Mouse (Mus musculus) hindbrain, embryonic 12.5 days (tissue): ENCODE data around the gene Rif1. TPM values are rescaled to one million over a fixed set of nuclear protein-coding genes. Genes with fewer than 3 reads are reported as not detected.

Experiments used
- ATAC-seq: fragments of 200-750 bp; cut with Nextera tagmentation; 2 replicates; pipeline ENCODE4 v1.8.0; 2017; ENCODE audit warnings: moderate TSS enrichment; ENCODE audit not compliant: low FRiP score
- H3K27ac ChIP-seq: fragments of 300-500 bp; sonication (generic); 2 replicates; pipeline ENCODE4 v1.5.1; 2016; ENCODE audit warnings: mild to moderate bottlenecking
- H3K27me3 ChIP-seq: fragments of 300-500 bp; sonication (generic); 2 replicates; pipeline ENCODE4 v1.6.1; 2016; ENCODE audit warnings: mild to moderate bottlenecking
- H3K36me3 ChIP-seq: fragments of 300-500 bp; sonication (generic); 2 replicates; pipeline ENCODE4 v1.6.1; 2016; ENCODE audit warnings: mild to moderate bottlenecking
- H3K4me1 ChIP-seq: fragments of 300-500 bp; sonication (generic); 2 replicates; pipeline ENCODE4 v1.6.1; 2016
- H3K4me2 ChIP-seq: fragments of 300-500 bp; sonication (generic); replicated peaks from 2 replicates; pipeline ENCODE4 v1.6.1; 2016; ENCODE audit warnings: mild to moderate bottlenecking
- H3K4me3 ChIP-seq: fragments of 300-500 bp; sonication (generic); 2 replicates; pipeline ENCODE4 v1.5.1; 2016; ENCODE audit warnings: mild to moderate bottlenecking
- H3K9ac ChIP-seq: fragments of 300-500 bp; sonication (generic); 2 replicates; pipeline ENCODE4 v1.6.1; 2016; ENCODE audit warnings: mild to moderate bottlenecking, moderate library complexity
- H3K9me3 ChIP-seq: fragments of 300-500 bp; sonication (generic); replicated peaks from 2 replicates; pipeline ENCODE4 v1.6.1; 2016; ENCODE audit warnings: mild to moderate bottlenecking
- WGBS: fragments of 180-500 bp; shearing (Covaris S2); methylation state at CpG from one replicate; pipeline ENCODE4 v1.1.7; 2016; 5-methylcytosine and 5-hydroxymethylcytosine counted together
- polyA plus RNA-seq: library from polyadenylated mRNA; unstranded; fragments of >200 nt; fragmentation: Nextera tagmentation; extraction: Ambion mirVana; gene quantifications from 2 replicates; pipeline ENCODE4 v1.2.1, GENCODE M21; 2016

The Rif1 gene
- polyA plus RNA-seq, 1 experiment from 2014 or later = 45.5 TPM

- Histone ChIP-seq H3K27me3 (no peaks in the 10 kb centered on the region), H3K36me3 (0 out of 2 replicates have a peak, but pooled peaks cover 8% of the 10 kb centered on the region), H3K4me1 (peaks cover 6% of the 10 kb centered on the region), H3K27ac (no peak overlapping the region), H3K9ac (no peak overlapping the region), H3K4me2 (no peak overlapping the region), H3K4me3 (no peak overlapping the region), H3K9me3 (no peaks in the 10 kb centered on the region)
- WGBS = 81% methylated on average over 11 of the region's 11 CpGs
- ATAC-seq = no peak
Measured at GRCm38 (mm10) chr2:52043485-52043884, 29.1 kb upstream of the Rif1 start.

GRCm38 (mm10) chr2:52046032-52046431 lies 26.6 kb upstream of the Rif1 start:
- Histone ChIP-seq H3K27ac (no peak overlapping the region), H3K9me3 (no peaks in the 10 kb centered on the region), H3K27me3 (no peaks in the 10 kb centered on the region), H3K4me1 (no peaks in the 10 kb centered on the region), H3K36me3 (0 out of 2 replicates have a peak, but pooled peaks cover 8% of the 10 kb centered on the region), H3K4me2 (no peak overlapping the region), H3K9ac (no peak overlapping the region), H3K4me3 (no peak overlapping the region)
- ATAC-seq = no peak
- WGBS = 90% methylated on average over 5 of the region's 5 CpGs

- Histone ChIP-seq H3K4me2 (no peak overlapping the region), H3K27ac (no peak overlapping the region), H3K9me3 (no peaks in the 10 kb centered on the region), H3K27me3 (no peaks in the 10 kb centered on the region), H3K9ac (no peak overlapping the region), H3K4me3 (no peak overlapping the region), H3K36me3 (0 out of 2 replicates have a peak, but pooled peaks cover 12% of the 10 kb centered on the region), H3K4me1 (peaks cover 3% of the 10 kb centered on the region; the same call in 1 of the 2 replicates)
- 96% methylated on average over 11 of the region's 11 CpGs for WGBS
- no peak for ATAC-seq
Measured at GRCm38 (mm10) chr2:52050823-52051222, 21.8 kb upstream of the Rif1 start.

- Histone ChIP-seq H3K27me3 (no peaks in the 10 kb centered on the region), H3K4me2 (no peak overlapping the region), H3K27ac (no peak overlapping the region), H3K9me3 (no peaks in the 10 kb centered on the region), H3K9ac (no peak overlapping the region), H3K4me3 (no peak overlapping the region), H3K4me1 (peaks cover 3% of the 10 kb centered on the region; the same call in 1 of the 2 replicates), H3K36me3 (0 out of 2 replicates have a peak, but pooled peaks cover 11% of the 10 kb centered on the region)
- ATAC-seq = no peak
- 80% methylated on average over 4 of the region's 4 CpGs for WGBS
Measured at GRCm38 (mm10) chr2:52052335-52052734, 20.3 kb upstream of the Rif1 start.

GRCm38 (mm10) chr2:52053502-52053901 lies 19.1 kb upstream of the Rif1 start:
- 0 out of 2 replicates have a peak, but pooled peaks cover 4% of the 10 kb centered on the region for H3K36me3 ChIP-seq
- H3K27me3 ChIP-seq = no peaks in the 10 kb centered on the region
- no peak overlapping the region for H3K9ac ChIP-seq
- peaks cover 3% of the 10 kb centered on the region; the same call in 1 of the 2 replicates for H3K4me1 ChIP-seq
- WGBS = 66% methylated on average over 5 of the region's 5 CpGs
- no peaks in the 10 kb centered on the region for H3K9me3 ChIP-seq
- no peak overlapping the region for H3K4me3 ChIP-seq
- ATAC-seq = no peak
- H3K27ac ChIP-seq = no peak overlapping the region
- H3K4me2 ChIP-seq = no peak overlapping the region

GRCm38 (mm10) chr2:52055616-52056015 lies 17.0 kb upstream of the Rif1 start:
- 31% methylated on average over 4 of the region's 4 CpGs for WGBS
- Histone ChIP-seq H3K9ac (no peak overlapping the region), H3K27ac (no peak overlapping the region), H3K9me3 (no peaks in the 10 kb centered on the region), H3K4me3 (no peak overlapping the region), H3K4me1 (peaks cover 3% of the 10 kb centered on the region; the same call in 1 of the 2 replicates), H3K27me3 (no peaks in the 10 kb centered on the region), H3K36me3 (0 out of 2 replicates have a peak, but pooled peaks cover 4% of the 10 kb centered on the region), H3K4me2 (no peak overlapping the region)
- no peak for ATAC-seq

GRCm38 (mm10) chr2:52057099-52057498 lies 15.5 kb upstream of the Rif1 start:
- WGBS = 77% methylated on average over 1 of the region's 1 CpGs

GRCm38 (mm10) chr2:52057681-52058080 lies 15.0 kb upstream of the Rif1 start:
- Histone ChIP-seq H3K4me1 (peaks cover 3% of the 10 kb centered on the region; the same call in 1 of the 2 replicates), H3K9ac (no peak overlapping the region), H3K9me3 (no peaks in the 10 kb centered on the region), H3K36me3 (no peaks in the 10 kb centered on the region), H3K27me3 (no peaks in the 10 kb centered on the region), H3K4me3 (no peak overlapping the region), H3K27ac (no peak overlapping the region), H3K4me2 (no peak overlapping the region)
- ATAC-seq = no peak

More at GRCm38 (mm10) chr2:52057099-52057498, 15.5 kb upstream of the Rif1 start:
- Histone ChIP-seq H3K9ac (no peak overlapping the region), H3K4me2 (no peak overlapping the region), H3K27me3 (no peaks in the 10 kb centered on the region), H3K36me3 (no peaks in the 10 kb centered on the region), H3K4me1 (peaks cover 3% of the 10 kb centered on the region; the same call in 1 of the 2 replicates), H3K27ac (no peak overlapping the region), H3K4me3 (no peak overlapping the region), H3K9me3 (no peaks in the 10 kb centered on the region)
- no peak for ATAC-seq

- WGBS = 76% methylated on average over 1 of the region's 1 CpGs
- Histone ChIP-seq H3K4me1 (peaks cover 5% of the 10 kb centered on the region; the same call in 1 of the 2 replicates), H3K9me3 (no peaks in the 10 kb centered on the region)
Measured at GRCm38 (mm10) chr2:52068641-52069040, 4.0 kb upstream of the Rif1 start.

GRCm38 (mm10) chr2:52070816-52071215 lies 1.8 kb upstream of the Rif1 start:
- H3K4me1 ChIP-seq = peaks cover 10% of the 10 kb centered on the region
- no peak for ATAC-seq
- 83% methylated on average over 5 of the region's 5 CpGs for WGBS

More at GRCm38 (mm10) chr2:52068641-52069040, 4.0 kb upstream of the Rif1 start:
- H3K4me2 ChIP-seq = no peak overlapping the region
- no peaks in the 10 kb centered on the region for H3K36me3 ChIP-seq
- no peak overlapping the region for H3K27ac ChIP-seq
- H3K27me3 ChIP-seq = no peaks in the 10 kb centered on the region
- ATAC-seq = no peak
- no peak overlapping the region for H3K9ac ChIP-seq
- no peak overlapping the region for H3K4me3 ChIP-seq

GRCm38 (mm10) chr2:52071241-52071991 lies 1.2 kb upstream of the Rif1 start:
- H3K9ac ChIP-seq = no peak overlapping the region
- WGBS = 23% methylated on average over 13 of the region's 13 CpGs
- H3K36me3 ChIP-seq = peaks cover 9% of the 10 kb centered on the region; the same call in 1 of the 2 replicates
- no peak overlapping the region for H3K27ac ChIP-seq
- peak overlapping the region; percentile 69 for H3K4me2 ChIP-seq
- H3K9me3 ChIP-seq = no peaks in the 10 kb centered on the region
- H3K4me3 ChIP-seq = no peak overlapping the region
- ATAC-seq = no peak
- H3K27me3 ChIP-seq = no peaks in the 10 kb centered on the region
- peaks cover 10% of the 10 kb centered on the region for H3K4me1 ChIP-seq

More at GRCm38 (mm10) chr2:52070816-52071215, 1.8 kb upstream of the Rif1 start:
- H3K4me2 ChIP-seq = no peak overlapping the region
- H3K27ac ChIP-seq = no peak overlapping the region
- H3K9me3 ChIP-seq = no peaks in the 10 kb centered on the region
- peaks cover 6% of the 10 kb centered on the region; the same call in 1 of the 2 replicates for H3K36me3 ChIP-seq
- no peak overlapping the region for H3K4me3 ChIP-seq
- no peak overlapping the region for H3K9ac ChIP-seq
- no peaks in the 10 kb centered on the region for H3K27me3 ChIP-seq

- Histone ChIP-seq H3K36me3 (peaks cover 11% of the 10 kb centered on the region), H3K9me3 (no peaks in the 10 kb centered on the region), H3K27me3 (no peaks in the 10 kb centered on the region), H3K4me1 (peaks cover 10% of the 10 kb centered on the region), H3K4me3 (peak overlapping the region; percentile 74), H3K27ac (peak overlapping the region; percentile 87), H3K9ac (peak overlapping the region; percentile 83; the same call in 1 of the 2 replicates), H3K4me2 (peak overlapping the region; percentile 69)
- ATAC-seq = peak; percentile 58
- WGBS = 4% methylated on average over 10 of the region's 10 CpGs
Measured at GRCm38 (mm10) chr2:52072065-52072490, 554 bp upstream of the Rif1 start.
